Mouse (Mus musculus) heart, embryonic 14.5 days (tissue): ENCODE measurements around the gene Pla2g15. TPM values are rescaled to one million over a fixed set of nuclear protein-coding genes. Genes with fewer than 3 reads are reported as not detected.

Experiments used
- ATAC-seq: fragments of 200-750 bp; cut with Nextera tagmentation; 2 replicates; pipeline ENCODE4 v1.8.0; 2017; ENCODE audit warnings: low read depth, moderate TSS enrichment; ENCODE audit not compliant: insufficient number of reproducible peaks, insufficient read depth, low FRiP score
- H3K27ac ChIP-seq, 2 experiments: fragments of 200-500 bp in 1 of 2; fragments of 300-500 bp in 1 of 2; sonication (generic) in 1 of 2; replicated peaks in 1 of 2; 2 replicates each; pipeline ENCODE4 v1.5.1; 2012 to 2014; ENCODE audit warnings: low read depth in 2 of 2, low read length in 2 of 2, control low read depth in 1 of 2, mild to moderate bottlenecking in 1 of 2, mixed read lengths in 1 of 2; ENCODE audit not compliant: control insufficient read depth in 1 of 2, insufficient read depth in 1 of 2
- H3K27me3 ChIP-seq: fragments of 300-500 bp; sonication (generic); 2 replicates; pipeline ENCODE4 v1.6.1; 2014; ENCODE audit warnings: mild to moderate bottlenecking, low read length, control low read depth; ENCODE audit not compliant: control insufficient read depth, insufficient read depth
- H3K36me3 ChIP-seq: fragments of 300-500 bp; sonication (generic); 2 replicates; pipeline ENCODE4 v1.6.1; 2014; ENCODE audit warnings: mild to moderate bottlenecking, control low read depth, low read length, mixed read lengths; ENCODE audit not compliant: control insufficient read depth, insufficient read depth
- H3K4me1 ChIP-seq, 2 experiments: fragments of 200-500 bp in 1 of 2; fragments of 300-500 bp in 1 of 2; sonication (generic) in 1 of 2; 2 replicates each; pipeline ENCODE4 v1.6.1; 2012 to 2014; ENCODE audit warnings: low read length in 2 of 2, control low read depth in 1 of 2, mixed read lengths in 1 of 2; ENCODE audit not compliant: control insufficient read depth in 2 of 2, insufficient read depth in 2 of 2
- H3K4me2 ChIP-seq: fragments of 300-500 bp; sonication (generic); 2 replicates; pipeline ENCODE4 v1.6.1; 2014; ENCODE audit warnings: mild to moderate bottlenecking, low read length
- H3K4me3 ChIP-seq, 2 experiments: fragments of 200-500 bp in 1 of 2; fragments of 300-500 bp in 1 of 2; sonication (generic) in 1 of 2; 2 replicates each; pipeline ENCODE4 v1.5.1; 2012 to 2014; ENCODE audit warnings: low read length in 2 of 2, mild to moderate bottlenecking in 2 of 2, control low read depth in 1 of 2, low read depth in 1 of 2, moderate library complexity in 1 of 2; ENCODE audit not compliant: control insufficient read depth in 1 of 2, insufficient read depth in 1 of 2
- H3K9ac ChIP-seq: fragments of 300-500 bp; sonication (generic); 2 replicates; pipeline ENCODE4 v1.6.1; 2014; ENCODE audit warnings: mild to moderate bottlenecking, low read length
- H3K9me3 ChIP-seq: fragments of 300-500 bp; sonication (generic); 2 replicates; pipeline ENCODE4 v1.6.1; 2016; ENCODE audit warnings: low read length, control low read depth; ENCODE audit not compliant: control insufficient read depth
- WGBS: fragments of 180-500 bp; shearing (Covaris S2); extraction: QIAGEN DNeasy Blood & Tissue Kit; methylation state at CpG from one replicate; pipeline ENCODE4 v1.1.7; 2014; 5-methylcytosine and 5-hydroxymethylcytosine counted together
- polyA plus RNA-seq: library from polyadenylated mRNA; unstranded; fragments of >200 nt; fragmentation: Nextera tagmentation; extraction: Ambion mirVana; gene quantifications from 2 replicates; pipeline ENCODE4 v1.2.1, GENCODE M21; 2014

Pla2g15 gene
- polyA plus RNA-seq, 1 experiment from 2014 or later = 2.5 TPM

GRCm38 (mm10) chr8:106135672-106136071, 14.5 kb upstream of the Pla2g15 start:
- 0 out of 2 replicates have a peak overlapping the region, but pooled peaks have one; percentile 73 for H3K9ac ChIP-seq
- H3K36me3 ChIP-seq = peaks cover 13% of the 10 kb centered on the region
- H3K27me3 ChIP-seq = peaks cover 29% of the 10 kb centered on the region
- peaks cover 6 to 32% of the 10 kb centered on the region in 2 experiments; a peak in 3 of 4 replicates for H3K4me1 ChIP-seq
- ATAC-seq = no peak
- H3K4me2 ChIP-seq = peak overlapping the region; percentile 97
- H3K27ac ChIP-seq = no peak overlapping the region
- peak overlapping the region in 1 of 2 experiments; percentile 61; a peak in 3 of 4 replicates for H3K4me3 ChIP-seq
- H3K9me3 ChIP-seq = no peaks in the 10 kb centered on the region
- WGBS = 10% methylated on average over 19 of the region's 19 CpGs

GRCm38 (mm10) chr8:106136156-106137130, 13.8 kb upstream of the Pla2g15 start, which contains the start of gene Esrp2:
Esrp2 (minus strand) TSS chr8:106136974.
- Histone ChIP-seq H3K4me3 (peak within 1 kb of the TSS; percentile 54 to 61), H3K4me2 (peak within 1 kb of the TSS; percentile 97), H3K9me3 (no peaks in the 10 kb centered on the region), H3K4me1 (peaks cover 6 to 32% of the 10 kb centered on the region in 2 experiments; a peak in 3 of 4 replicates), H3K27me3 (peaks cover 29% of the 10 kb centered on the region), H3K36me3 (peaks cover 8% of the 10 kb centered on the region), H3K27ac (peak within 1 kb of the TSS; percentile 31 to 45; a peak in 1 of 4 replicates), H3K9ac (peak within 1 kb of the TSS; percentile 73)
- under 1% methylated on average over 83 of the region's 86 CpGs for WGBS
- ATAC-seq = no peak; the same call in 1 of the 2 replicates

- peaks cover 5% of the 10 kb centered on the region for H3K36me3 ChIP-seq
- peaks cover 6 to 32% of the 10 kb centered on the region in 2 experiments; a peak in 3 of 4 replicates for H3K4me1 ChIP-seq
- 4% methylated on average over 22 of the region's 22 CpGs for WGBS
Observed at GRCm38 (mm10) chr8:106137218-106137905, 12.8 kb upstream of the Pla2g15 start.

GRCm38 (mm10) chr8:106137906-106138477, 12.2 kb upstream of the Pla2g15 start:
- peaks cover 6 to 32% of the 10 kb centered on the region in 2 experiments; a peak in 3 of 4 replicates for H3K4me1 ChIP-seq
- peaks cover 29% of the 10 kb centered on the region for H3K27me3 ChIP-seq
- WGBS = under 1% methylated on average over 24 of the region's 24 CpGs
- H3K4me3 ChIP-seq = peak overlapping the region; percentile 54 to 61
- no peak for ATAC-seq
- H3K27ac ChIP-seq = peak overlapping the region; percentile 45 to 53
- H3K4me2 ChIP-seq = peak overlapping the region; percentile 97
- peak overlapping the region; percentile 73 for H3K9ac ChIP-seq
- H3K36me3 ChIP-seq = no peaks in the 10 kb centered on the region
- no peaks in the 10 kb centered on the region for H3K9me3 ChIP-seq

More at GRCm38 (mm10) chr8:106137218-106137905, 12.8 kb upstream of the Pla2g15 start:
- Histone ChIP-seq H3K4me2 (peak overlapping the region; percentile 97), H3K27me3 (peaks cover 29% of the 10 kb centered on the region), H3K27ac (0 out of 4 replicates have a peak overlapping the region, but pooled peaks of 1 of the 2 experiments have one; percentile 31), H3K4me3 (peak overlapping the region; percentile 54 to 61), H3K9ac (peak overlapping the region; percentile 73), H3K9me3 (no peaks in the 10 kb centered on the region)
- ATAC-seq = no peak

GRCm38 (mm10) chr8:106138616-106139015, 11.6 kb upstream of the Pla2g15 start:
- Histone ChIP-seq H3K4me3 (peak overlapping the region; percentile 54 to 61), H3K27ac (peak overlapping the region in 1 of 2 experiments; percentile 53; a peak in 3 of 4 replicates), H3K27me3 (peaks cover 27% of the 10 kb centered on the region), H3K4me2 (peak overlapping the region; percentile 97), H3K9ac (peak overlapping the region; percentile 73), H3K4me1 (peaks cover 6 to 32% of the 10 kb centered on the region in 2 experiments; a peak in 3 of 4 replicates), H3K36me3 (no peaks in the 10 kb centered on the region), H3K9me3 (no peaks in the 10 kb centered on the region)
- no peak for ATAC-seq
- WGBS = 11% methylated on average over 7 of the region's 7 CpGs

- Histone ChIP-seq H3K9ac (no peak overlapping the region), H3K27ac (no peak overlapping the region), H3K9me3 (no peaks in the 10 kb centered on the region), H3K4me2 (no peak overlapping the region), H3K4me1 (peaks cover 6 to 32% of the 10 kb centered on the region in 2 experiments; a peak in 3 of 4 replicates), H3K27me3 (peaks cover 11% of the 10 kb centered on the region), H3K4me3 (no peak overlapping the region), H3K36me3 (no peaks in the 10 kb centered on the region)
- no peak for ATAC-seq
- 69% methylated on average over 5 of the region's 5 CpGs for WGBS
Observed at GRCm38 (mm10) chr8:106140191-106140590, 10.0 kb upstream of the Pla2g15 start.

GRCm38 (mm10) chr8:106140769-106141168, 9.4 kb upstream of the Pla2g15 start:
- ATAC-seq = no peak
- peaks cover 6 to 27% of the 10 kb centered on the region in 2 experiments; a peak in 3 of 4 replicates for H3K4me1 ChIP-seq
- no peaks in the 10 kb centered on the region for H3K9me3 ChIP-seq
- H3K4me2 ChIP-seq = no peak overlapping the region
- H3K27me3 ChIP-seq = peaks cover 6% of the 10 kb centered on the region
- no peak overlapping the region for H3K4me3 ChIP-seq
- no peaks in the 10 kb centered on the region for H3K36me3 ChIP-seq
- WGBS = 18% methylated on average over 13 of the region's 13 CpGs
- H3K9ac ChIP-seq = no peak overlapping the region
- no peak overlapping the region for H3K27ac ChIP-seq
